Mouse (Mus musculus): Measurements from ENCODE around the gene Slc5a2. TPM values are rescaled to one million over a fixed set of nuclear protein-coding genes. Genes with fewer than 3 reads are reported as not detected.

The Slc5a2 gene
- polyA plus RNA-seq, 1 experiment from 2014 or later, result 6.6 TPM

GRCm38 (mm10) chr7:128311263-128311662 is 45.8 kb downstream of the Slc5a2 start:
- 0 out of 2 replicates have a peak, but pooled peaks cover 5% of the 10 kb centered on the region for H3K4me1 ChIP-seq (replicated peaks; ENCODE audit: insufficient read depth, low read length)
- DNase-seq (ENCODE audit: low spot score) (peak; percentile 63), ATAC-seq (replicated peaks; ENCODE audit: low FRiP score, low read depth) (no peak)
- no peaks in the 10 kb centered on the region for H3K9me3 ChIP-seq (replicated peaks; ENCODE audit: low read length)
- H3K36me3 ChIP-seq (ENCODE audit: insufficient read depth, low read length), result no peaks in the 10 kb centered on the region
- no peak for TF ChIP-seq CTCF (IDR thresholded peaks at IDR 0.05; ENCODE audit: low read depth)
- WGBS, result 34% methylated on average over 3 of the region's 3 CpGs
- no peak overlapping the region for H3K4me2 ChIP-seq (ENCODE audit: low read length)
- H3K27me3 ChIP-seq (ENCODE audit: insufficient read depth, low read length), result no peaks in the 10 kb centered on the region
- no peak overlapping the region for H3K9ac ChIP-seq (ENCODE audit: low read depth, low read length)
- peak overlapping the region; percentile 31; the same call in 1 of the 2 replicates for H3K27ac ChIP-seq
- no peak overlapping the region for H3K4me3 ChIP-seq (replicated peaks; ENCODE audit: low read depth, low read length)

DNA sequence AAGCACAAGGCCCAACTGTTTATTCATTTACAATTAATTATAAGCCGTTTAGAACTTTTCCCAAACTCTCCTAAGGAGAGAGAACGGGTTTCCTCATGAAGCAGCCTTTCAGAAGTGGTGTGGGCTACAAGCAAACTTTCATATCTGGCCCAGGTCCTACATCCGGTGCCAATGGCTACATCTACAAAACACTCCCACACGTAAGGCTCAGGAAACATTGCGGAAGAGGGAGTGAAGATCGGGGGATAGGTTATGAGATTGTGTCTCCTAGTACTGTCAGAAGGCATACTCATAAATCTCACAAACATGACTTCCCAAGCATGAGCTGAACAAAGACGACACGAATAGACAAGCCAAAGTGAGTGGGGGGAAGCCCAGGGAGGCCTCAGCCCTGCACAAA is 46.4 kb downstream of the Slc5a2 start:
- Histone ChIP-seq H3K4me1 (replicated peaks; ENCODE audit: insufficient read depth, low read length) (0 out of 2 replicates have a peak, but pooled peaks cover 5% of the 10 kb centered on the region), H3K4me3 (replicated peaks; ENCODE audit: low read depth, low read length) (no peak overlapping the region), H3K27me3 (ENCODE audit: insufficient read depth, low read length) (no peaks in the 10 kb centered on the region), H3K9ac (ENCODE audit: low read depth, low read length) (no peak overlapping the region), H3K9me3 (replicated peaks; ENCODE audit: low read length) (no peaks in the 10 kb centered on the region), H3K27ac (peak overlapping the region; percentile 31; the same call in 1 of the 2 replicates), H3K36me3 (ENCODE audit: insufficient read depth, low read length) (no peaks in the 10 kb centered on the region), H3K4me2 (ENCODE audit: low read length) (no peak overlapping the region)
- ATAC-seq (replicated peaks; ENCODE audit: low FRiP score, low read depth), result no peak
- no peak for TF ChIP-seq CTCF (IDR thresholded peaks at IDR 0.05; ENCODE audit: low read depth)
- 14% methylated on average over 8 of the region's 8 CpGs for WGBS
- DNase-seq (ENCODE audit: low spot score), result peak; percentile 54

- Histone ChIP-seq H3K27ac (0 out of 2 replicates have a peak overlapping the region, but pooled peaks have one; percentile 31), H3K9ac (ENCODE audit: low read depth, low read length) (no peak overlapping the region), H3K36me3 (ENCODE audit: insufficient read depth, low read length) (no peaks in the 10 kb centered on the region), H3K4me3 (replicated peaks; ENCODE audit: low read depth, low read length) (no peak overlapping the region), H3K4me1 (replicated peaks; ENCODE audit: insufficient read depth, low read length) (0 out of 2 replicates have a peak, but pooled peaks cover 5% of the 10 kb centered on the region), H3K27me3 (ENCODE audit: insufficient read depth, low read length) (no peaks in the 10 kb centered on the region), H3K4me2 (ENCODE audit: low read length) (no peak overlapping the region), H3K9me3 (replicated peaks; ENCODE audit: low read length) (no peaks in the 10 kb centered on the region)
- ATAC-seq (replicated peaks; ENCODE audit: low FRiP score, low read depth) (no peak), DNase-seq (ENCODE audit: low spot score) (no peak)
- WGBS, result 72% methylated on average over 13 of the region's 13 CpGs
- no peak for TF ChIP-seq CTCF (IDR thresholded peaks at IDR 0.05; ENCODE audit: low read depth)
Observed at GRCm38 (mm10) chr7:128312375-128313059, 47.1 kb downstream of the Slc5a2 start.

DNA sequence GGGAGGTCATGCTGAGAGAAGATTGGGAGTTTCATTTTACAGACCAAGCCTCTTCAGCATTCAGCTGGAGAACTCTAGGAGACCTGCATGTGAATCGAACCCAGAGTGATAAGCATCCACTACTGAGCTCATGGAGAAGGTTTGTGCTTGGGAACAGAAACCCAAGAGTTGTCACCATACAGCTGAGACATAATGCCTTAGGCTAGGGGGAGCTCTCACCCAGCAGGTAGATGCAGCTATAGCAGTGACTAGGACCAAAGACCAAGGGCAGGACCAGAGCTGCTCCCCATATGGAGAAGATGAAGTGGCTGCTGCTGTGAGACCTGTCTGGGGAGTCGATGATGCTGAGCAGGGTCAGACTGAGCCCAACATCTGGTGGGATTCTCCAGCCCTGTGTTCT is 48.1 kb downstream of the Slc5a2 start:
- 0 out of 2 replicates have a peak, but pooled peaks cover 5% of the 10 kb centered on the region for H3K4me1 ChIP-seq (replicated peaks; ENCODE audit: insufficient read depth, low read length)
- H3K36me3 ChIP-seq (ENCODE audit: insufficient read depth, low read length), result no peaks in the 10 kb centered on the region
- H3K4me2 ChIP-seq (ENCODE audit: low read length), result no peak overlapping the region
- H3K27me3 ChIP-seq (ENCODE audit: insufficient read depth, low read length), result no peaks in the 10 kb centered on the region
- DNase-seq (ENCODE audit: low spot score) (no peak), ATAC-seq (replicated peaks; ENCODE audit: low FRiP score, low read depth) (no peak)
- H3K9me3 ChIP-seq (replicated peaks; ENCODE audit: low read length), result no peaks in the 10 kb centered on the region
- WGBS, result 85% methylated on average over 2 of the region's 2 CpGs
- no peak overlapping the region for H3K9ac ChIP-seq (ENCODE audit: low read depth, low read length)
- TF ChIP-seq CTCF (IDR thresholded peaks at IDR 0.05; ENCODE audit: low read depth), result peak; percentile 27; the same call in 1 of the 2 replicates
- H3K27ac ChIP-seq, result no peak overlapping the region
- no peak overlapping the region for H3K4me3 ChIP-seq (replicated peaks; ENCODE audit: low read depth, low read length)

- no peak for TF ChIP-seq CTCF (IDR thresholded peaks at IDR 0.05; ENCODE audit: low read depth)
- no peak overlapping the region for H3K27ac ChIP-seq
- H3K9ac ChIP-seq (ENCODE audit: low read depth, low read length), result no peak overlapping the region
- H3K4me2 ChIP-seq (ENCODE audit: low read length), result no peak overlapping the region
- no peaks in the 10 kb centered on the region for H3K36me3 ChIP-seq (ENCODE audit: insufficient read depth, low read length)
- 0 out of 2 replicates have a peak, but pooled peaks cover 5% of the 10 kb centered on the region for H3K4me1 ChIP-seq (replicated peaks; ENCODE audit: insufficient read depth, low read length)
- no peaks in the 10 kb centered on the region for H3K27me3 ChIP-seq (ENCODE audit: insufficient read depth, low read length)
- no peaks in the 10 kb centered on the region for H3K9me3 ChIP-seq (replicated peaks; ENCODE audit: low read length)
- no peak overlapping the region for H3K4me3 ChIP-seq (replicated peaks; ENCODE audit: low read depth, low read length)
- 77% methylated on average over 7 of the region's 7 CpGs for WGBS
- ATAC-seq (replicated peaks; ENCODE audit: low FRiP score, low read depth), result no peak
- no peak for DNase-seq (ENCODE audit: low spot score)
Observed at GRCm38 (mm10) chr7:128314491-128314890, 49.0 kb downstream of the Slc5a2 start.

DNA sequence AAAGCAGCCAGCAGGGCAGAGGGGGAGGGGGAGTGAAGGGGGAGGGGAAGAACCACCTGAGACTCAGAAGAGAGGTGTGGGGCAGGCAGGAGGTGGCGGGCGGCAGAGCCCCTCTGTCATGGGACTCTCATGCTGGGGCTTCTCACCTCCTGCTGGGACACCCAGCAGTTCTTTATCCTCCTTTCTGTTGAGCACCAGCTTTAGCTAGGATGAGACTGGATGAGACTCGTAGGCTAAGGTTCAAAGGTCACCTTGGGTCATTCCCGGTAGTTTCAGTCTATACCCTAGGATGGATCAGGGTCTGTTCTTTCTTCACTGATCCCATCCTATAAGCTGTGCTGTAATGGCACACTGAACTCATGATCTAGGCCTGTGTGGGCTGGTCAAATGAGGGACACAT is 51.6 kb downstream of the Slc5a2 start:
- H3K27ac ChIP-seq, result no peak overlapping the region
- no peaks in the 10 kb centered on the region for H3K27me3 ChIP-seq (ENCODE audit: insufficient read depth, low read length)
- no peak overlapping the region for H3K4me3 ChIP-seq (replicated peaks; ENCODE audit: low read depth, low read length)
- 66% methylated on average over 3 of the region's 4 CpGs for WGBS
- 0 out of 2 replicates have a peak, but pooled peaks cover 5% of the 10 kb centered on the region for H3K4me1 ChIP-seq (replicated peaks; ENCODE audit: insufficient read depth, low read length)
- H3K36me3 ChIP-seq (ENCODE audit: insufficient read depth, low read length), result no peaks in the 10 kb centered on the region
- no peak for TF ChIP-seq CTCF (IDR thresholded peaks at IDR 0.05; ENCODE audit: low read depth)
- H3K9me3 ChIP-seq (replicated peaks; ENCODE audit: low read length), result no peaks in the 10 kb centered on the region
- DNase-seq (ENCODE audit: low spot score) (no peak), ATAC-seq (replicated peaks; ENCODE audit: low FRiP score, low read depth) (no peak)
- no peak overlapping the region for H3K9ac ChIP-seq (ENCODE audit: low read depth, low read length)
- H3K4me2 ChIP-seq (ENCODE audit: low read length), result no peak overlapping the region
